Mouse (Mus musculus) liver, embryonic 11.5 days (tissue): ENCODE measurements around the gene Psma6. TPM values are rescaled to one million over a fixed set of nuclear protein-coding genes. Genes with fewer than 3 reads are reported as not detected.

Source experiments
- ATAC-seq: fragments of 200-750 bp; cut with Nextera tagmentation; replicated peaks from 2 replicates; pipeline ENCODE4 v1.8.0; 2017; ENCODE audit warnings: moderate number of reproducible peaks, mild to moderate bottlenecking, moderate TSS enrichment, moderate library complexity; ENCODE audit not compliant: low FRiP score
- DNase-seq: peaks from one replicate; pipeline ENCODE4 v3.0.0-alpha.2; 2017; ENCODE audit warnings: low spot score
- H3K27ac ChIP-seq: fragments of 300-500 bp; sonication (generic); 2 replicates; pipeline ENCODE4 v1.5.1; 2014; ENCODE audit warnings: mild to moderate bottlenecking, low read depth, low read length, control low read depth
- H3K27me3 ChIP-seq: fragments of 300-500 bp; sonication (generic); replicated peaks from 2 replicates; pipeline ENCODE4 v1.6.1; 2014; ENCODE audit warnings: low read length, mixed read lengths; ENCODE audit not compliant: control insufficient read depth, insufficient read depth
- H3K36me3 ChIP-seq: fragments of 300-500 bp; sonication (generic); 2 replicates; pipeline ENCODE4 v1.6.1; 2014; ENCODE audit warnings: mild to moderate bottlenecking, low read length, moderate library complexity, mixed read lengths; ENCODE audit not compliant: control insufficient read depth, insufficient read depth
- H3K4me1 ChIP-seq: fragments of 300-500 bp; sonication (generic); replicated peaks from 2 replicates; pipeline ENCODE4 v1.6.1; 2014; ENCODE audit warnings: low read length, mixed read lengths; ENCODE audit not compliant: control insufficient read depth, insufficient read depth
- H3K4me2 ChIP-seq: fragments of 300-500 bp; sonication (generic); 2 replicates; pipeline ENCODE4 v1.6.1; 2014; ENCODE audit warnings: mild to moderate bottlenecking, control low read depth, moderate library complexity
- H3K4me3 ChIP-seq: fragments of 300-500 bp; sonication (generic); 2 replicates; pipeline ENCODE4 v1.5.1; 2014; ENCODE audit warnings: low read depth, low read length, control low read depth
- H3K9ac ChIP-seq: fragments of 300-500 bp; sonication (generic); 2 replicates; pipeline ENCODE4 v1.6.1; 2014; ENCODE audit warnings: low read depth, low read length, control low read depth
- H3K9me3 ChIP-seq: fragments of 300-500 bp; sonication (generic); 2 replicates; pipeline ENCODE4 v1.6.1; 2016; ENCODE audit warnings: low read length, inconsistent platforms, mixed read lengths; ENCODE audit not compliant: control insufficient read depth
- WGBS: fragments of 180-500 bp; shearing (Covaris S2); extraction: QIAGEN DNeasy Blood & Tissue Kit; methylation state at CpG from one replicate; pipeline ENCODE4 v1.1.7; 2014; 5-methylcytosine and 5-hydroxymethylcytosine counted together
- polyA plus RNA-seq: library from polyadenylated mRNA; unstranded; fragments of >200 nt; fragmentation: Nextera tagmentation; extraction: Ambion mirVana; gene quantifications from 2 replicates; pipeline ENCODE4 v1.2.1, GENCODE M21; 2014

The Psma6 gene
- polyA plus RNA-seq, 1 experiment from 2014 or later: 410 TPM

DNA sequence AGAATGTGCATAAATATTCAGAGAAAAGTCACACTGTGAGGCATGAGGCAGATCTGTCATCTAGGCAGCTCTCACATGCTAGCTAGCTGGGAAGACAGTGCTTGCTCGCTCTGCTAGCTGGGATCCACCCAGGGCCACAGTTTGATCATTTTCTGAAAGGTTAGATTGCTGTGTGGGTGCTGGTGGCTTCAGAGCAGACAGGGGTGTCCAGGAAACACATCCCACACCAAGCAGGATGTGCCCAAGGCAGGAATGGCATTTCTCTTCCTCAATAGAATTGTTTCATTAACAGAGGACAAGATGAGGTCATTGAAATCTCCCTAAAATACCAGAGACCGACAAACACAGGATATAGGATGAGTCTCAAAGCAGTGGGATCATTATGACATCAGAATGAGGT, 18.9 kb upstream of the Psma6 start:
- no peak for DNase-seq
- Histone ChIP-seq H3K4me2 (no peak overlapping the region), H3K4me1 (no peaks in the 10 kb centered on the region), H3K9ac (no peak overlapping the region), H3K9me3 (no peaks in the 10 kb centered on the region), H3K36me3 (no peaks in the 10 kb centered on the region), H3K4me3 (no peak overlapping the region), H3K27ac (no peak overlapping the region), H3K27me3 (no peaks in the 10 kb centered on the region)
- WGBS: 71% methylated on average over 2 of the region's 2 CpGs
- ATAC-seq: no peak

DNA sequence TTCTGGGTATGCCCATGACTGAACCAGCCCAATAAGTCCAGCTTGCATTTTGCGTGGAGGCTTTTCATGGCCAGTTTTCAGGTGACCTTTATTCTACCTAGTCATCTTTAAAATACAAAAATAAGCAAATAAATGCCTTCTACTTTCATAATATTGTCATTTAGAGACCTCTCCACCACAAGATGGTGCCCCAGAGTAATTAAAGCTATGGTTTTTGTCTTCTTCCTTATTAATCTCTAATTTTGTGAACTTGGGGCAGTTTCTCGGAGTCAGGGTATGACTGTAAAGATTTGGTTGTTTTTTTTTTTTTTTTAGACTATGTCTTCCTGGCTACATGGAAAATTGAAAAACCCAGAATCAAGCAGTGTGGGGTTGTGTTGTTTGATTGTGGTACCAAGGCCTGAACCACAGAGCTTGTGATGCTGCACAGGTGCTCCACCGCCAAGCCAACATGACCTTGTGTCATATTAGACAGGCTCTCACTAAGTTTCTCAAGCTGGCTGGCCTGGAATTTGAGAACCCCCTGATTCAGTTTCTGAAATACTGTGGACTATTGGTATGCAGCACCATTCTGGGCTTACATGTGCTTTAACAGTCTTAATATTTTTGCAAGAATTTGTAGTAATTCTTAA, 11.5 kb upstream of the Psma6 start:
- Histone ChIP-seq H3K4me1 (no peaks in the 10 kb centered on the region), H3K4me3 (no peak overlapping the region), H3K9me3 (no peaks in the 10 kb centered on the region), H3K9ac (no peak overlapping the region), H3K27ac (no peak overlapping the region), H3K36me3 (no peaks in the 10 kb centered on the region), H3K27me3 (no peaks in the 10 kb centered on the region), H3K4me2 (no peak overlapping the region)
- DNase-seq (no peak), ATAC-seq (no peak)
- 89% methylated on average over 3 of the region's 3 CpGs for WGBS

DNA sequence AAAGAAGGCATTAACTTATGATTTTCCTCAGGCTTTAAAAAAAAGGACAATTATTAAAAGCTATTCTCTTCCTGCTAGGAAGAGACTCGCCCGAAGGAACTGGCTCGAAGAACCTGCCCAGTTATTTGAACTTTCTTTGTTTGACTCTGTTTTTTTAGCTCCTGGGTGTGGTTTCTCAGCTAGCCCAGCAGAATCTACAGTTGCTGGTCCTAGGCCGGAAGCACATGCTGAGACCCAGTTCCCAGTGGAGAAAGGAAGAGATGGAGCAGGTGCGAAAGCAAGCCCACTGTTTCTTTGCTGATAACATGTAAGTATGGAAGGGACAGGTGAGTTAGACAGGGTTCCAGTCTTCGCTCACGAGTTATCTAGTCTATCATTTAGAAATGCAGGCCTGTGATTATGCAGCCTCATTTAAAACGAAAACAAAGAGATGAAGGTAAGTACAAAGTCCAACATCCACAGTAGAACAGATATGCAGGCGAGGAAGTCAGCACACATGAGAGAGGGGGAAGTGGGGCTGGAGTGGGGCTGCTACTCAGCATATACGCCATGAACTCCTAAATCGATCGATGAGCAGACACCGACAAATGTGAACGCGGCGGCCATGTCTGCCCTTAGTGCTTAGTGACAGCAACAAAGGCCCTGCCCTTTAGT, 6.9 kb upstream of the Psma6 start:
- no peaks in the 10 kb centered on the region for H3K4me1 ChIP-seq
- no peak overlapping the region for H3K4me3 ChIP-seq
- H3K9me3 ChIP-seq: no peaks in the 10 kb centered on the region
- no peaks in the 10 kb centered on the region for H3K36me3 ChIP-seq
- H3K27ac ChIP-seq: no peak overlapping the region
- ATAC-seq: no peak
- no peak overlapping the region for H3K9ac ChIP-seq
- WGBS: 90% methylated on average over 16 of the region's 16 CpGs
- no peak overlapping the region for H3K4me2 ChIP-seq
- no peaks in the 10 kb centered on the region for H3K27me3 ChIP-seq
- DNase-seq: no peak

DNA sequence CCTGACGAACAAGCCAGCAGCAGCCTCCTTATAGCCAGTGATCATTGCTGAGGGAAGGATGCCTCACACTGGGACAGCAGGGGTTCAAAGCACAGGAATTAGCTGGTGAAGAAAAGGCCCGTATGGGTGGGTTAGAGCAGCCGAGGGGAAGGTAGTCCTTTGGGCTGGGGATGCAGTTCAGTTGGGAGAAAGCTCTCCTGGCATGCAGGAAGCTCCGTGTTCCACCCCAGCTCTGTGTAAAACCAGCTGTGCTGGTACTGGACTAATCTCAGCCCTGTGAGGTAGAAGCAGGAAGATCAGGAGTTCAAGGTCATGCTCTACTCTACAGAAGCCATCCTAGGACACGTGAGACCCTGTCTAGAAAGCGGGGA, 6.4 kb upstream of the Psma6 start:
- ATAC-seq: no peak
- 77% methylated on average over 6 of the region's 6 CpGs for WGBS
- Histone ChIP-seq H3K4me2 (no peak overlapping the region), H3K4me3 (no peak overlapping the region), H3K27ac (no peak overlapping the region), H3K9me3 (no peaks in the 10 kb centered on the region), H3K27me3 (no peaks in the 10 kb centered on the region), H3K9ac (no peak overlapping the region), H3K36me3 (no peaks in the 10 kb centered on the region), H3K4me1 (no peaks in the 10 kb centered on the region)
- DNase-seq: no peak

DNA sequence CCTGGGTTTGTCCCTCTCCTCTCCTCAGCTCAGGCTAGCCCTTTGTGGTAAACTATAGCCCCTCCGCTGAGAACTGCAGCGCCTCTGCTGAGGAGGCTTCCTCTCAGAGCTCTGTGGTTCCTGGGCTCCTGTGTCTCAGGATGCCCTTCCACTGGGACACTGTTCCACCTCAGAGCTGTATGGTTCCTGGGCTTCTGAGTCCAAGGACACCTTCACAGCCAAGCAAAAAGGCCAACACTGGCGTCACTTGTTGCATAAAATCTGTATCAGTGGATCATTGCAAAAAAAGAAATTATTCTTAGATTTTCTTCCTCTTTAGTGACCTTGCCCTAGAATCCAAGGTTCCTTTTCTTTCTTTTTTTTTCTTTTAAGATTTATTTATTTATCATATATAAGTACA, 804 bp downstream of the Psma6 start:
- Histone ChIP-seq H3K9ac (no peak overlapping the region), H3K4me2 (no peak overlapping the region), H3K9me3 (no peaks in the 10 kb centered on the region), H3K4me1 (peaks cover 5% of the 10 kb centered on the region), H3K27me3 (no peaks in the 10 kb centered on the region), H3K36me3 (no peaks in the 10 kb centered on the region), H3K27ac (no peak overlapping the region), H3K4me3 (no peak overlapping the region)
- no peak for DNase-seq
- WGBS: 89% methylated on average over 3 of the region's 3 CpGs
- ATAC-seq: no peak

DNA sequence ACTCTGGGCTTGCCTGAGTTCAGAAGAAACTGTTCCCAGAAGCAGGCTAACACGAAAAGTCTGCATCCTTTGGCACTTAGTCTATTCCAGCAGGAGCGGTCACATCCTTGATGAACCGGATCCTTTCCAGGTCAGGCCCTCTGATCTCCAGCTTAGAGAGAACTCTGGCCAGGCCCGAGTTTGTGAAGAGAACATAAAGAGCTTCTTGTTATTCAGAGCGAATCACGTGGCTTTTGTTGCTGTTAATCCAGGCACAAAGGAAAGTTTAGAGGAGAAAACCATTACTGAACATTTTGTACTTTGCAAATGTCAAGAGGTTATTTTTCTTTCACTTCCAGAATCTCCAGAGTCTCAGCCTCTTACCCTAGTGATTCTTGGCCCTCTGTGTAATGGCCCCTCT, 1.9 kb downstream of the Psma6 start:
- Histone ChIP-seq H3K27me3 (no peaks in the 10 kb centered on the region), H3K4me1 (peaks cover 5% of the 10 kb centered on the region), H3K4me3 (no peak overlapping the region), H3K9me3 (no peaks in the 10 kb centered on the region), H3K9ac (no peak overlapping the region), H3K27ac (no peak overlapping the region), H3K4me2 (no peak overlapping the region), H3K36me3 (no peaks in the 10 kb centered on the region)
- ATAC-seq (no peak), DNase-seq (no peak)
- WGBS: 77% methylated on average over 6 of the region's 6 CpGs

DNA sequence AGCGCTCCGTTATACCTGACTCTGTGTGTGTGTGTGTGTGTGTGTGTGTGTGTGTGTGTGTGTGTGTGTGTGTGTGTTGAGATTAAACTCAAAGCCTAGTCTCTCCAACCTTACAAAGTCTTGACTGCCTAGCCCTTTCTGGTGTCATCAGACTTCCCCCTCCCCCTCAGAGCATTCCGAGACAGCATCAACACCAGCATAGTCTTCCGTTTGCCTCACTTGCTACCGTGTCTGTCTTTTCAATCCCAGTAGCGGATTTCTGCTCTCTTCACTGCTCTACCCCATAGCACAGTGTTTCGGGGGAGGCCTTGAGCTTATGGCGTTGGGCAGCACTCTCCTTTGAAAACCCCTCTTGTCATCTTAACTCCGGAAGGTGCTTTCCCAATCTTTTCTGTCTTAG, 2.4 kb downstream of the Psma6 start:
- Histone ChIP-seq H3K9ac (no peak overlapping the region), H3K4me1 (peaks cover 5% of the 10 kb centered on the region), H3K27ac (no peak overlapping the region), H3K9me3 (no peaks in the 10 kb centered on the region), H3K36me3 (no peaks in the 10 kb centered on the region), H3K4me2 (no peak overlapping the region), H3K27me3 (no peaks in the 10 kb centered on the region), H3K4me3 (no peak overlapping the region)
- ATAC-seq (no peak), DNase-seq (no peak)
- WGBS: 82% methylated on average over 9 of the region's 9 CpGs

DNA sequence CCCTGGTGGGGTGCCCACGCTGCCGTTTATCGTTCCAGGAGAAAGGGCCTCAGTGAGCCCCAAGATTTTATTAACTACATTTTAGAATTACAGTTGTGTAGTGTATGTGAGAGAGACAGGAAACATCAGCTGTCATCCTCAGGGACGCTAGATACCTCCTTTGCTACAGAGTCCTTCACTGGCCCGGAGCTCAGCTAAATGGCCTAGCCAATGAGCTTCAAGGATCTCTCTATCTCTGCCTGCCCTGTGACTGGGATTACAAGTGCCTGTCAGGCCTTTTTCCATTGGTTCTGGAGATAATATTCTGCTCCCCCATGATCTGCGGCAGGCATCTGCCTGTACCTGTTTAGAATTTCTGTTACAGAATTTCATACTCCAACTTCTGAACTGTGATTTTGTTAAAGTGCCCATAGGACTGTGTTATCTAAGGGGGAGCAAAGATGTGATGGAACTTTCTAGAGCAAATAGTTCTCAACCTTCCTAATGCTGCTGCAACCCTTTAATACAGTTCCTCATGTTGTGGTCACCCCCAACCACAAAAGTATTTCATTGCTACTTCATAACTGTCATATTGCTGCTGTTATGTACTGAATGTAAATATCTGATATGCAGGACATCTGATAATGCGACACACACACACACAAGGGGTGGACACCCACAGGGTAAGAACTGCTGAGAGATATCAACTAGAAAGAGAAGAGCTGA, 3.2 kb downstream of the Psma6 start:
- no peak for DNase-seq
- Histone ChIP-seq H3K27me3 (no peaks in the 10 kb centered on the region), H3K36me3 (no peaks in the 10 kb centered on the region), H3K9ac (no peak overlapping the region), H3K4me1 (peaks cover 5% of the 10 kb centered on the region), H3K4me3 (no peak overlapping the region), H3K27ac (no peak overlapping the region), H3K4me2 (no peak overlapping the region), H3K9me3 (no peaks in the 10 kb centered on the region)
- ATAC-seq: no peak
- WGBS: 65% methylated on average over 7 of the region's 7 CpGs
